Mouse (Mus musculus) limb, embryonic 11.5 days (tissue): ENCODE measurements at regions not wholly inside any gene's neighbourhood (a gene's known extent, or its start where the extent isn't known, plus 50 kb on each side); places are given as distances from the start of the nearest gene placed in this dataset.

Source experiments
- ATAC-seq: fragments of 200-750 bp; cut with Nextera tagmentation; 2 replicates; pipeline ENCODE4 v1.8.0; 2017; ENCODE audit warnings: low read depth; ENCODE audit not compliant: insufficient number of reproducible peaks, low FRiP score, low TSS enrichment
- DNase-seq: peaks from one replicate; pipeline ENCODE4 v3.0.0-alpha.2; 2015; ENCODE audit warnings: low spot score
- H3K27ac ChIP-seq: fragments of 300-500 bp; sonication (generic); replicated peaks from 2 replicates; pipeline ENCODE4 v1.5.1; 2014; ENCODE audit warnings: low read depth, mild to moderate bottlenecking, low read length
- H3K27me3 ChIP-seq: fragments of 300-500 bp; sonication (generic); 2 replicates; pipeline ENCODE4 v1.6.1; 2014; ENCODE audit warnings: mild to moderate bottlenecking, low read length, mixed read lengths; ENCODE audit not compliant: control insufficient read depth, insufficient read depth
- H3K36me3 ChIP-seq: fragments of 300-500 bp; sonication (generic); 2 replicates; pipeline ENCODE4 v1.6.1; 2014; ENCODE audit warnings: mild to moderate bottlenecking, low read length, moderate library complexity, mixed read lengths; ENCODE audit not compliant: control insufficient read depth, insufficient read depth
- H3K4me1 ChIP-seq: fragments of 300-500 bp; sonication (generic); 2 replicates; pipeline ENCODE4 v1.6.1; 2014; ENCODE audit warnings: low read length, mixed read lengths; ENCODE audit not compliant: control insufficient read depth, insufficient read depth
- H3K4me2 ChIP-seq: fragments of 300-500 bp; sonication (generic); 2 replicates; pipeline ENCODE4 v1.6.1; 2014; ENCODE audit warnings: low read depth, mild to moderate bottlenecking, moderate library complexity; ENCODE audit not compliant: severe bottlenecking
- H3K4me3 ChIP-seq: fragments of 300-500 bp; sonication (generic); 2 replicates; pipeline ENCODE4 v1.5.1; 2014; ENCODE audit warnings: low read depth, low read length
- H3K9ac ChIP-seq: fragments of 300-500 bp; sonication (generic); 2 replicates; pipeline ENCODE4 v1.6.1; 2014; ENCODE audit warnings: mild to moderate bottlenecking, low read length
- H3K9me3 ChIP-seq: fragments of 300-500 bp; sonication (generic); 2 replicates; pipeline ENCODE4 v1.6.1; 2016; ENCODE audit warnings: low read length; ENCODE audit not compliant: control insufficient read depth
- WGBS: fragments of 180-500 bp; shearing (Covaris S2); extraction: QIAGEN DNeasy Blood & Tissue Kit; methylation state at CpG from one replicate; pipeline ENCODE4 v1.1.7; 2014; 5-methylcytosine and 5-hydroxymethylcytosine counted together

DNA sequence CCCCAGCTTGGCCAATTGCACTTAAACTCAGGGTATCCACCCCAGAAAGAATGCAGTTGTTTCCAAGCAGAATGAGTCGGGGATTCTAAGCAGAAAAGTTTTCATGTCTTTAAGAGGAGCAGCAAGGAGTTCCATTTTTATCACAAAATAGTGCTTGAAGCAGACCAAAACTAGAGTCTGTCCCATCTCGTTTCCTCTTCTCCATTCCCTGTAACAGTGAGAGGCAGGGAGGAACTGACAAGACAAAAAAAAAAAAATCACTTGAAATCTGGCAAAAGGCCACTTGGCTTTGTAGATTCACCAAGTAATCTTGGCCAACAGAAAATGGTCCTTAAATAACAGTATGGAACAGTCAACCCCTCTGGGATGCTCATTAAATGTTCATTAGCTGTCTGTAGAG is 186.8 kb downstream of the Kctd12 start:
- Histone ChIP-seq H3K36me3 (no peaks in the 10 kb centered on the region), H3K27me3 (no peaks in the 10 kb centered on the region), H3K9ac (no peak overlapping the region), H3K4me3 (no peak overlapping the region), H3K4me2 (no peak overlapping the region), H3K27ac (no peak overlapping the region), H3K9me3 (no peaks in the 10 kb centered on the region), H3K4me1 (no peaks in the 10 kb centered on the region)
- ATAC-seq (no peak), DNase-seq (no peak)
- 80% methylated on average over 2 of the region's 2 CpGs for WGBS

DNA sequence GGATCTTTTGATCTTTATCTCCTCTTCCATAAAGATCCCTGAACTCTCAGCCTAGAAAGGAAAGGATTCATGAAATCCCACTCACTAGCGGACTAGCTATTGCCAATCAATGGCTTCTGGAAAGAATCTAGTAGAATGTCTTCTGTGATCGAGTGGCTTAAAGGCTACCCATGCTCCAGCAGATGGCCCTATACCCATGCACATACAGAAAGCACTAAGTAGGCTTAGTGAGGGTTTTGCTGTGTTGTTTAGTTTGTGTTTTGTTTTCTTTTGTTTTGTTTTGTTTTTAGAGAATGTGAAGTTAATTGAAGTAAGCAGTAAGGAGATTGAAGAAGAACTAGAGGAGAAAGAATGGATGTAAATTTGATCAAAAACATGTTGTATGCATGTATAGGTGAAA is 187.5 kb downstream of the Kctd12 start:
- H3K4me3 ChIP-seq: no peak overlapping the region
- H3K27me3 ChIP-seq: no peaks in the 10 kb centered on the region
- no peak for ATAC-seq
- no peak overlapping the region for H3K27ac ChIP-seq
- no peak overlapping the region for H3K4me2 ChIP-seq
- no peak overlapping the region for H3K9ac ChIP-seq
- H3K4me1 ChIP-seq: no peaks in the 10 kb centered on the region
- DNase-seq: no peak
- 88% methylated on average over 2 of the region's 2 CpGs for WGBS
- H3K9me3 ChIP-seq: no peaks in the 10 kb centered on the region
- H3K36me3 ChIP-seq: no peaks in the 10 kb centered on the region

DNA sequence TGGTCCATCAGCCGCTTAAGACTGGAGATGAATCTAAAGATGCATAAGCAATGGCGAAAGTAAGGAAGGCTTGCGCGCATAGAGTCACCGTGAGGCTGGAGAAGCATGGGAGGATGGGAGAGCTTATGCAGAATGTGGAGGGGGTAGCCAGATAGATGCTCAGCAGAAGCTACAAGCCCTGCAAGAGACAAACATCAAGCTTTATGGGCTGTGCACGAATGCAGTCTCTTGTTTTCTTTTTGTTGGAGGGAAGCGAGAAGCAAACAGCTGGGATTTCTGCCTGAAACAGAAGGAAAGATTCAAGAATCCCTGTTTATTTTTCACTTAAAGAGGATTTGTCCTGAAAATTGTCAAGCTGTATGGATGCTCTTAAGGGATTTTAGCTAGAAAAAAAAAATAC is 188.7 kb downstream of the Kctd12 start:
- Histone ChIP-seq H3K4me1 (no peaks in the 10 kb centered on the region), H3K9ac (no peak overlapping the region), H3K27me3 (no peaks in the 10 kb centered on the region), H3K9me3 (no peaks in the 10 kb centered on the region), H3K36me3 (no peaks in the 10 kb centered on the region), H3K4me2 (no peak overlapping the region), H3K4me3 (no peak overlapping the region), H3K27ac (no peak overlapping the region)
- 93% methylated on average over 7 of the region's 7 CpGs for WGBS
- no peak for ATAC-seq
- no peak for DNase-seq

DNA sequence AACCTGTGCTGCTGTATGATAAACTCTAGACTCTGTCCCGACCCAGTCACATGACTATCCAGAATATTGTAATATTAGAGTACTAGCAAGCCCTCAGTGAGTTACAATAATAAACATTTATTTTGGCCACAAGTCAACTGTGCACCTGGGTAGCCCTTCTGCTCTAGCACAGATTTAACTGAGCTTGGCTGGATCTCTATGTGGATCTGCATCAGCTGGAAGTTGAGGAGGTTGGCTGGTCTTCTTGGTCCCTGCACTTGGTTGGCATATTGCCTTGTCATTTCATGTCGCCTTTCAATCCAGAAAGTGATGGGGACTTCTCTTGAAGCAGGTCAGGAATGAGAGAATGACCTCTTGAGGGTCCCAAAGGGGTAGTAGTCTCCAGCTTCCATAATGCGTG is 191.5 kb downstream of the Kctd12 start:
- H3K36me3 ChIP-seq: no peaks in the 10 kb centered on the region
- no peak for ATAC-seq

DNA sequence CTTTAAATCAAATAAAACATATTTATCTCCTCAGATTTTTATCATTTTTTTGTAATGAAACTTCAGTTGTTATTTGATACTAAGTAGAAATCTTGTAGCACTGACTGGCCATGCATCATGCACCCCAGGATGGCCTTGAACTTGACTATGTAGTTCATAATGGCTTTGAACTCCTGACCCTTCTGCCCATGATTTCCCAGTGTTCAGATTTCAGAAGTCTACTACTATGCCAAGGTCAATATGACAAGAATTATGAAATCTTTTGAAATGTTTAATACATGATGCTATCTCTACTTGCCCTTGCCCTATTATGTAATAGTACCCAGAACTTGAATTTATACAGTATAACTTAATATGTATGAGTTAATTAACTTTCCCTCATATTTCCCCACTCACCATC is 200.2 kb downstream of the Kctd12 start:
- no peaks in the 10 kb centered on the region for H3K27me3 ChIP-seq
- H3K4me1 ChIP-seq: no peaks in the 10 kb centered on the region
- H3K4me3 ChIP-seq: no peak overlapping the region
- no peak overlapping the region for H3K9ac ChIP-seq
- H3K36me3 ChIP-seq: no peaks in the 10 kb centered on the region
- no peak overlapping the region for H3K4me2 ChIP-seq
- H3K27ac ChIP-seq: no peak overlapping the region
- ATAC-seq (no peak), DNase-seq (no peak)
- H3K9me3 ChIP-seq: no peaks in the 10 kb centered on the region

More for the DNA sequence above, 191.5 kb downstream of the Kctd12 start:
- Histone ChIP-seq H3K27me3 (no peaks in the 10 kb centered on the region), H3K4me2 (no peak overlapping the region), H3K27ac (no peak overlapping the region), H3K9ac (no peak overlapping the region), H3K9me3 (no peaks in the 10 kb centered on the region), H3K4me1 (no peaks in the 10 kb centered on the region), H3K4me3 (no peak overlapping the region)
- no peak for DNase-seq
- 90% methylated on average over 3 of the region's 3 CpGs for WGBS

DNA sequence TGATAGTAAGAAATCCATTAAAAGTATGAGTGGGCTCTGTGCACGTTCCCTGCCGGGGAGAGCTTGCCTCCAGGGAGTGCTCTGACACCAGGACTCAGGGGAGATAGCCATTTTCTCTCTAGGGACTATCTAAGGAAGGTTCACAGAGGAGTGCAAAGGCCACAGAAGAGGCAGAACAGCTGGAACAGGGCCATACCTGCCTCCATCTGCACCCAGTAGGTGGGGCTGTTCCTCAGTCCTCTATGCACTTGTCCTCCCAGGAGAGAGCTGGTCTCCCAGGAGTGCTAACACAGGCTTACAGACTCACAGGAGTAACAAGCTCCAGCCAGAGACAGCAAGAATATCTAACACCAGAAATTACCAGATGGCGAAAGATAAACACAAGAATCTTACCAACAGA is 212.7 kb downstream of the Kctd12 start:
- H3K27ac ChIP-seq: no peak overlapping the region
- H3K4me1 ChIP-seq: no peaks in the 10 kb centered on the region
- no peak overlapping the region for H3K9ac ChIP-seq
- 76% methylated on average over 3 of the region's 3 CpGs for WGBS
- ATAC-seq (no peak), DNase-seq (no peak)
- no peak overlapping the region for H3K4me2 ChIP-seq
- H3K4me3 ChIP-seq: no peak overlapping the region
- H3K27me3 ChIP-seq: no peaks in the 10 kb centered on the region
- no peaks in the 10 kb centered on the region for H3K9me3 ChIP-seq
- no peaks in the 10 kb centered on the region for H3K36me3 ChIP-seq

DNA sequence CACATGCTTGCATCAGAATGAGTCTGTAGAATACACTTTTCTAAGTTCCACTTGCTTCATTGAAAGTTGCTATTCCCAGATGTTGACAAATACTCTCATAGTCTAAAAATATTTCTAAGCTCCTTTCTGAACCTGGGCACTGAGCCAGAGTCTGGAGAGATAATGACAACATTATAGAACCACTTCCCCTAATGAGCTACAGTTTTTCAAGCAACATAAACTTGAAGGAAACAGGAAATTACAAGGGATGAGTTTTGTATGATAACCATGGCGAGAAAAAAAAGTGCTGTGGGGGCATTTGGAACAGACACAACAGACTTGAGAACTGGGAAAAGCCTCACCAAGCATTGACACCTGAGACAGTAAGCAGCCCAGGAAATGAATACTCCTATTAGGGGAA is 233.8 kb downstream of the Kctd12 start:
- Histone ChIP-seq H3K36me3 (no peaks in the 10 kb centered on the region), H3K4me3 (no peak overlapping the region), H3K27me3 (no peaks in the 10 kb centered on the region), H3K4me2 (no peak overlapping the region), H3K27ac (no peak overlapping the region), H3K4me1 (no peaks in the 10 kb centered on the region), H3K9me3 (no peaks in the 10 kb centered on the region), H3K9ac (no peak overlapping the region)
- DNase-seq: no peak
- ATAC-seq: no peak
- whole genome bisulfite sequencing: 70% methylated on average over 1 of the region's 1 CpGs

DNA sequence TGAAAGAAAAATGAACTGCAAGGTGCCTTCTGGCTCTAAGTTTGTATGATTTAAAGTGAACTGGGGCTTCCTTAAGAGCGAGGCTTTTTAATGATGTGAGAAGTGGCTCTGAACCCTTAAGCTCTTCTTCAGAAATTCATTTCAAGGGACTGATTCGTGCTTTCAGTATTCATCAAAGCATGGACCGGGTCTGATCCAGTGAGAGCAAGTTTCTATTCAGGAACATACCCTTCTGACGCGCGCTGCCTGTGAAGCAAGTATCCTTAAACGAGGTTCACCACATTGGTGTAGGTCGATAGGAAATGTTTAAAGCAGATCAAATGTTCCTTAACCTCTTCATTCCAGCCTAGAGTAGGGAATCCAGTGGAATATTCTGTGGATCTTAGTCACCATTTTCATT is 240.1 kb downstream of the Kctd12 start:
- no peak for DNase-seq
- H3K27me3 ChIP-seq: no peaks in the 10 kb centered on the region
- H3K27ac ChIP-seq: no peak overlapping the region
- no peaks in the 10 kb centered on the region for H3K9me3 ChIP-seq
- H3K4me1 ChIP-seq: no peaks in the 10 kb centered on the region
- H3K4me3 ChIP-seq: no peak overlapping the region
- no peak overlapping the region for H3K4me2 ChIP-seq
- H3K9ac ChIP-seq: no peak overlapping the region
- H3K36me3 ChIP-seq: no peaks in the 10 kb centered on the region
- 81% methylated on average over 8 of the region's 8 CpGs for WGBS
- ATAC-seq: no peak

DNA sequence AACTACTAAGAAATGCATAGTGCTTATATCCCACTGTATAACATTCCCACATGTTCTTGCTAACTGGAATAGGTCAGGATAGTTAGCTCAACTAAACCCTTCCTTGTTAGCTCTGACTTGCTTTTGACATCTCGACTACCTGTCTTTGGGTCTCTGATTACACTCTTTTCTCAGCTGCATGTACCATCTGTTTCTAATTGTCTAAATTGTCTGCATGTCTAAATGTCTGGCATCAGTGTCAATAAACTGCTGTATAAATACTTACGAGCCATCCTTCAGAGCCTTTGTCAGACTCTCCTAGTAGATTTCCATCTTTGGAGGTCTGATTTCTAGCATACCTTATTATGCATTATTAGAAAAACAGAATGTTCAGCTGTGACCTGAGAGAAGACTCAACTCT is 245.8 kb downstream of the Kctd12 start:
- Histone ChIP-seq H3K36me3 (no peaks in the 10 kb centered on the region), H3K9me3 (no peaks in the 10 kb centered on the region), H3K27me3 (no peaks in the 10 kb centered on the region), H3K27ac (no peak overlapping the region), H3K4me1 (no peaks in the 10 kb centered on the region), H3K4me3 (no peak overlapping the region), H3K4me2 (no peak overlapping the region), H3K9ac (no peak overlapping the region)
- WGBS: 11% methylated on average over 2 of the region's 2 CpGs
- ATAC-seq (no peak), DNase-seq (no peak)
